Mouse (Mus musculus) forebrain, embryonic 15.5 days (tissue): Measurements from ENCODE around the gene Tyr. TPM values are rescaled to one million over a fixed set of nuclear protein-coding genes. Genes with fewer than 3 reads are reported as not detected.
"Not testable (repeated sequence)": the region's sequence is repeated elsewhere in the genome, so short reads cannot be mapped to it uniquely, and the experiment has no call there.

ENCODE experiments used
- ATAC-seq: fragments of 200-750 bp; cut with Nextera tagmentation; replicated peaks from 2 replicates; pipeline ENCODE4 v1.8.0; 2017; ENCODE audit warnings: mild to moderate bottlenecking, moderate TSS enrichment, moderate library complexity
- H3K27ac ChIP-seq: fragments of 300-500 bp; sonication (generic); replicated peaks from 2 replicates; pipeline ENCODE4 v1.5.1; 2015; ENCODE audit warnings: mild to moderate bottlenecking, inconsistent platforms
- H3K27me3 ChIP-seq: fragments of 300-500 bp; sonication (generic); 2 replicates; pipeline ENCODE4 v1.6.1; 2015; ENCODE audit warnings: inconsistent platforms
- H3K36me3 ChIP-seq: fragments of 300-500 bp; sonication (generic); 2 replicates; pipeline ENCODE4 v1.6.1; 2015; ENCODE audit warnings: mild to moderate bottlenecking, inconsistent platforms
- H3K4me1 ChIP-seq: fragments of 300-500 bp; sonication (generic); 2 replicates; pipeline ENCODE4 v1.6.1; 2015; ENCODE audit warnings: inconsistent platforms
- H3K4me2 ChIP-seq: fragments of 300-500 bp; sonication (generic); replicated peaks from 2 replicates; pipeline ENCODE4 v1.6.1; 2015; ENCODE audit warnings: mild to moderate bottlenecking, inconsistent platforms
- H3K4me3 ChIP-seq: fragments of 300-500 bp; sonication (generic); 2 replicates; pipeline ENCODE4 v1.5.1; 2015; ENCODE audit warnings: mild to moderate bottlenecking, inconsistent platforms
- H3K9ac ChIP-seq: fragments of 300-500 bp; sonication (generic); replicated peaks from 2 replicates; pipeline ENCODE4 v1.6.1; 2015; ENCODE audit warnings: mild to moderate bottlenecking, inconsistent platforms
- H3K9me3 ChIP-seq: fragments of 300-500 bp; sonication (generic); 2 replicates; pipeline ENCODE4 v1.6.1; 2016; ENCODE audit warnings: inconsistent platforms
- WGBS: fragments of 180-500 bp; shearing (Covaris S2); methylation state at CpG from one replicate; pipeline ENCODE4 v1.1.7; 2015; ENCODE audit warnings: mixed read lengths; 5-methylcytosine and 5-hydroxymethylcytosine counted together
- polyA plus RNA-seq: library from polyadenylated mRNA; unstranded; fragments of >200 nt; fragmentation: Nextera tagmentation; extraction: Ambion mirVana; gene quantifications from 2 replicates; pipeline ENCODE4 v1.2.1, GENCODE M21; 2015

Gene Tyr
- 0.03 and 0.04 TPM in 2 replicates for polyA plus RNA-seq

DNA sequence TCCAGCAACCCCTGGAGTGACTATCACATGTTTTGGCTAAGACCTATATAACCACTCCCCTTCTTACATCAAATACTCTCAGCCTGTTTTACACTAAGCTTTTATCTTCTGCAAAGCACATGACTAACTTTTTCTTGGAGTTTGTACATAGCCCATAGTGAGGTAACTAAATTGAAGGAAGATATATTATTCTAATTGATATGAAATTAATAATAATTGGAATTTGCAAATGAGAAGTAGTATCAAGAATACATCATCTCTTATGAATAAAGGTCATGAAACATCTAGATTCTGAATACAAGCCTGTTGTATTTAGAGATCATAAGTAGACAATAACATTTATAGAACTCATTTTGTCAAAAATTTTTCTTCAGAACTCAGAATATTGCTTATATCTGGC lies at the start of gene Tyr:
Gene Tyr, minus strand, starts transcription at position 101 of the 400 bp plus-strand sequence.
- H3K9me3 ChIP-seq = no peaks in the 10 kb centered on the region
- ATAC-seq = no peak
- no peak within 1 kb of the TSS for H3K27ac ChIP-seq
- H3K4me3 ChIP-seq = no peak within 1 kb of the TSS
- H3K9ac ChIP-seq = no peak within 1 kb of the TSS
- H3K27me3 ChIP-seq = no peaks in the 10 kb centered on the region
- H3K4me2 ChIP-seq = no peak within 1 kb of the TSS
- H3K4me1 ChIP-seq = no peaks in the 10 kb centered on the region
- H3K36me3 ChIP-seq = no peaks in the 10 kb centered on the region

DNA sequence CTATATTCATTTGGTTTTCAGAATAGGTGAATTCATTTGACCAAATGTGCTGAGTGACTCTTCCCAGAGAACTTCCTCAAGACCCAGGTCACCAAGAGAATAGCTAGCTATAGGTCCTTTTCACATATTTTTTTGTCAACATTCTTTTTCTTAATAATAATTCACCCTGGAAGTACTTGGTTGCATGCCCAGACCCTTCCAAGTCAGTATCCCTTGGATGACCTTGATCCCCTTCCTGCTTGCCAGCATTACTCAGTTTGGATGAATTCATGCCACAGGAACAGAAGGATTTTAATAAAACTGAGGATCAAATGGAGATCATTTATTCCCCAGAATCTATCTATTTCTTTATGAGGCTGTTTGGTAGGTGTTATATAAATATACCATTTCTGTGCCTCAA lies 45.7 kb upstream of the Tyr start:
- no peak overlapping the region for H3K4me3 ChIP-seq
- H3K36me3 ChIP-seq = no peaks in the 10 kb centered on the region
- H3K4me2 ChIP-seq = no peak overlapping the region
- H3K9ac ChIP-seq = no peak overlapping the region
- no peak for ATAC-seq
- H3K27ac ChIP-seq = no peak overlapping the region
- no peaks in the 10 kb centered on the region for H3K9me3 ChIP-seq
- H3K4me1 ChIP-seq = no peaks in the 10 kb centered on the region
- H3K27me3 ChIP-seq = no peaks in the 10 kb centered on the region

- no peak for ATAC-seq
- Histone ChIP-seq H3K27ac (no peak overlapping the region), H3K4me2 (no peak overlapping the region), H3K4me3 (no peak overlapping the region), H3K9me3 (no peaks in the 10 kb centered on the region), H3K4me1 (no peaks in the 10 kb centered on the region), H3K27me3 (no peaks in the 10 kb centered on the region), H3K9ac (no peak overlapping the region), H3K36me3 (no peaks in the 10 kb centered on the region)
- 11% methylated on average over 4 of the region's 4 CpGs for WGBS
Observed at GRCm38 (mm10) chr7:87494124-87494682, 891 bp upstream of the Tyr start.

- 0 out of 2 replicates have a peak, but pooled peaks have one; percentile 53 for ATAC-seq
- Histone ChIP-seq H3K4me3 (no peak overlapping the region), H3K9ac (no peak overlapping the region), H3K4me1 (no peaks in the 10 kb centered on the region), H3K27me3 (no peaks in the 10 kb centered on the region), H3K36me3 (no peaks in the 10 kb centered on the region), H3K4me2 (no peak overlapping the region), H3K9me3 (no peaks in the 10 kb centered on the region), H3K27ac (no peak overlapping the region)
- WGBS = 80% methylated on average over 3 of the region's 3 CpGs
Observed at GRCm38 (mm10) chr7:87488024-87488423, 5.3 kb downstream of the Tyr start.

DNA sequence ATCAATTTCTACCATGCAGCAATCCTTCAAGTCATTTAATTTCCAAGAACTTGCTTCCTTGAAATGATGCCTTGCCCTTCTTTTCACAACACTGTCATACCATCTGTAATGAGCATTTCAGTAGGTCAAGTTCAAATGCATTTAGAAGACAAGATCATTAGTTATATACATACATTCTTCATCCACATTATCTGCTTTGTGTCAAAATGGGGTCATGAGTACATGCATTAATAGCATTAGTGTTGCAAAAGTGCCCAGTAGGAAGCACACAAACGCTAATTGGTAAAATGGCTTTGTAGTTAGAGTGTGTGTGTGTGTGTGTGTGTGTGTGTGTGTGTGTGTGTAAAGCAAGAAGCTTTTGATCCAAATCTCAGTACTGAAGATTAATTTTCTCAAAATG lies 80.0 kb downstream of the Tyr start:
- no peaks in the 10 kb centered on the region for H3K4me1 ChIP-seq
- no peaks in the 10 kb centered on the region for H3K36me3 ChIP-seq
- no peak for ATAC-seq
- H3K9ac ChIP-seq = no peak overlapping the region
- WGBS = 60% methylated on average over 1 of the region's 1 CpGs
- H3K27me3 ChIP-seq = no peaks in the 10 kb centered on the region
- H3K4me2 ChIP-seq = no peak overlapping the region
- no peaks in the 10 kb centered on the region for H3K9me3 ChIP-seq
- no peak overlapping the region for H3K4me3 ChIP-seq
- H3K27ac ChIP-seq = no peak overlapping the region

GRCm38 (mm10) chr7:87411373-87411772 lies 81.9 kb downstream of the Tyr start:
- not testable (repeated sequence) for H3K4me3 ChIP-seq, H3K27me3 ChIP-seq, H3K4me1 ChIP-seq, H3K9me3 ChIP-seq, H3K9ac ChIP-seq, H3K4me2 ChIP-seq, ATAC-seq, H3K27ac ChIP-seq, H3K36me3 ChIP-seq
- 11% methylated on average over 4 of the region's 4 CpGs for WGBS

GRCm38 (mm10) chr7:87397023-87397422 lies 96.3 kb downstream of the Tyr start:
- H3K4me1 ChIP-seq = no peaks in the 10 kb centered on the region
- 93% methylated on average over 7 of the region's 7 CpGs for WGBS
- H3K9me3 ChIP-seq = no peaks in the 10 kb centered on the region
- H3K9ac ChIP-seq = no peak overlapping the region
- H3K27me3 ChIP-seq = no peaks in the 10 kb centered on the region
- no peak for ATAC-seq
- no peak overlapping the region for H3K4me3 ChIP-seq
- no peaks in the 10 kb centered on the region for H3K36me3 ChIP-seq
- H3K4me2 ChIP-seq = no peak overlapping the region
- no peak overlapping the region for H3K27ac ChIP-seq

DNA sequence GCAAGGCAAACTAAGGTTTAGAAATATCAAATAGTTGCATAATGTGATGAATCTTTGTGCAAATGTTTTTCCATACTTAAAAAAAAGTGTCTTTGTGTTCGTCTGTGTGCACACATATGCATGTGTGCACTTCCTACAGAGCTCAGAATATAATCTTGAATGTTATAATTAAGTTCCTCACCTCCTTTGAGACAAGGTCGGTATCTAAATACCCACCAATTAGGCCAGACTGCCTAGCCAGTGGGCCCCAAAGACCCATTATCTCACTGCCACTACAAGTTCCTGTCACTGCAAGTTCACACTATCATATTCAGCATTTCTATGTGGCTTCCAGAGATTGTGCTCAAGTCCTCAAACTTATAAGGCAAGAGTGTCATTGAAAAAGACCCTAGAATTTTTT lies 118.4 kb downstream of the Tyr start:
- H3K4me1 ChIP-seq = no peaks in the 10 kb centered on the region
- no peak for ATAC-seq
- 46% methylated on average over 2 of the region's 2 CpGs for WGBS
- no peaks in the 10 kb centered on the region for H3K27me3 ChIP-seq
- no peak overlapping the region for H3K9ac ChIP-seq
- H3K4me2 ChIP-seq = no peak overlapping the region
- H3K27ac ChIP-seq = no peak overlapping the region
- H3K9me3 ChIP-seq = no peaks in the 10 kb centered on the region
- H3K36me3 ChIP-seq = no peaks in the 10 kb centered on the region
- no peak overlapping the region for H3K4me3 ChIP-seq

Other genes starting within 250 kb of the Tyr start
- gene Nox4, start 247.4 kb downstream of the Tyr start, polyA plus RNA-seq = 1.3 and 1.8 TPM in 2 replicates
- 25.8 and 31.1 TPM in 2 replicates for gene Grm5, start 90.7 kb upstream of the Tyr start, polyA plus RNA-seq